Mouse (Mus musculus) ES-Bruce4 (cell line): ENCODE measurements at regions not wholly inside any gene's neighbourhood (a gene's known extent, or its start where the extent isn't known, plus 50 kb on each side); places are given as distances from the start of the nearest gene placed in this dataset.

Experiments
- H3K27ac ChIP-seq: 2 replicates; pipeline ENCODE4 v1.5.1; 2012; ENCODE audit warnings: low read length, inconsistent platforms; ENCODE audit not compliant: insufficient read depth
- H3K27me3 ChIP-seq: 2 replicates; pipeline ENCODE4 v1.6.1; 2012; ENCODE audit warnings: mild to moderate bottlenecking, low read length, inconsistent platforms; ENCODE audit not compliant: control insufficient read depth, poor library complexity, insufficient read depth, severe bottlenecking
- H3K36me3 ChIP-seq: 2 replicates; pipeline ENCODE4 v1.6.1; 2012; ENCODE audit warnings: inconsistent platforms, mild to moderate bottlenecking, low read length, moderate library complexity; ENCODE audit not compliant: control insufficient read depth, poor library complexity, insufficient read depth, severe bottlenecking
- H3K4me1 ChIP-seq: one replicate; pipeline ENCODE4 v1.8.1; 2011; ENCODE audit warnings: low read length; ENCODE audit not compliant: control insufficient read depth, insufficient read depth
- H3K4me3 ChIP-seq: 2 replicates; pipeline ENCODE4 v1.5.1; 2011; ENCODE audit warnings: low read depth, mild to moderate bottlenecking, low read length
- H3K9ac ChIP-seq: 2 replicates; pipeline ENCODE4 v1.6.1; 2012; ENCODE audit warnings: low read depth, mild to moderate bottlenecking, inconsistent platforms; ENCODE audit not compliant: poor library complexity, severe bottlenecking
- H3K9me3 ChIP-seq: replicated peaks from 2 replicates; pipeline ENCODE4 v1.6.1; 2012; ENCODE audit warnings: mild to moderate bottlenecking, low read length, inconsistent platforms; ENCODE audit not compliant: control insufficient read depth, poor library complexity, insufficient read depth, severe bottlenecking
- CTCF ChIP-seq: IDR thresholded peaks from one replicate; pipeline ENCODE4 v1.8.1; 2011; ENCODE audit warnings: low read depth, low read length
- EP300 ChIP-seq: IDR thresholded peaks from 2 replicates; pipeline ENCODE4 v1.6.1; 2011; ENCODE audit warnings: low read depth, low read length; ENCODE audit not compliant: insufficient read depth
- POLR2A ChIP-seq: IDR thresholded peaks from one replicate; pipeline ENCODE4 v1.8.1; 2011; ENCODE audit warnings: low read length; ENCODE audit not compliant: insufficient read depth

GRCm38 (mm10) chr12:7749319-7750238, 227.9 kb upstream of the Apob start:
- H3K4me3 ChIP-seq: no peak overlapping the region
- no peaks in the 10 kb centered on the region for H3K36me3 ChIP-seq
- no peak for TF ChIP-seq POLR2A
- H3K4me1 ChIP-seq: no peaks in the 10 kb centered on the region
- H3K9ac ChIP-seq: no peak overlapping the region
- H3K9me3 ChIP-seq: no peaks in the 10 kb centered on the region
- H3K27me3 ChIP-seq: no peaks in the 10 kb centered on the region
- H3K27ac ChIP-seq: no peak overlapping the region

GRCm38 (mm10) chr12:7754861-7755260, 222.6 kb upstream of the Apob start:
- TF ChIP-seq CTCF: no peak
- no peak for TF ChIP-seq POLR2A
- TF ChIP-seq EP300: no peak

GRCm38 (mm10) chr12:7764795-7765697, 212.4 kb upstream of the Apob start:
- no peak overlapping the region for H3K4me3 ChIP-seq
- no peaks in the 10 kb centered on the region for H3K9me3 ChIP-seq
- H3K27ac ChIP-seq: no peak overlapping the region
- H3K27me3 ChIP-seq: no peaks in the 10 kb centered on the region
- no peaks in the 10 kb centered on the region for H3K4me1 ChIP-seq
- no peaks in the 10 kb centered on the region for H3K36me3 ChIP-seq
- no peak overlapping the region for H3K9ac ChIP-seq
- TF ChIP-seq CTCF: no peak
- no peak for TF ChIP-seq EP300
- no peak for TF ChIP-seq POLR2A

More at GRCm38 (mm10) chr12:7754861-7755260, 222.6 kb upstream of the Apob start:
- H3K9ac ChIP-seq: no peak overlapping the region
- no peaks in the 10 kb centered on the region for H3K36me3 ChIP-seq
- no peaks in the 10 kb centered on the region for H3K27me3 ChIP-seq
- H3K9me3 ChIP-seq: no peaks in the 10 kb centered on the region
- no peak overlapping the region for H3K4me3 ChIP-seq
- no peaks in the 10 kb centered on the region for H3K4me1 ChIP-seq
- H3K27ac ChIP-seq: no peak overlapping the region

- H3K27ac ChIP-seq: no peak overlapping the region
- TF ChIP-seq EP300 (no peak), CTCF (no peak), POLR2A (no peak)
- no peaks in the 10 kb centered on the region for H3K36me3 ChIP-seq
- H3K9me3 ChIP-seq: no peaks in the 10 kb centered on the region
- no peaks in the 10 kb centered on the region for H3K4me1 ChIP-seq
- no peak overlapping the region for H3K9ac ChIP-seq
- no peaks in the 10 kb centered on the region for H3K27me3 ChIP-seq
- H3K4me3 ChIP-seq: no peak overlapping the region
Observed at GRCm38 (mm10) chr12:7774127-7774526, 203.3 kb upstream of the Apob start.

GRCm38 (mm10) chr12:7776335-7776734, 201.1 kb upstream of the Apob start:
- no peaks in the 10 kb centered on the region for H3K4me1 ChIP-seq
- TF ChIP-seq EP300: no peak
- TF ChIP-seq CTCF: no peak
- TF ChIP-seq POLR2A: no peak
- no peaks in the 10 kb centered on the region for H3K9me3 ChIP-seq
- no peaks in the 10 kb centered on the region for H3K36me3 ChIP-seq
- H3K27ac ChIP-seq: no peak overlapping the region
- H3K27me3 ChIP-seq: no peaks in the 10 kb centered on the region
- H3K4me3 ChIP-seq: no peak overlapping the region
- H3K9ac ChIP-seq: no peak overlapping the region
